Mouse (Mus musculus) spleen, adult 2 months (tissue): ENCODE results near the gene Camsap2. TPM values are rescaled to one million over a fixed set of nuclear protein-coding genes. Genes with fewer than 3 reads are reported as not detected.

ENCODE experiments used
- DNase-seq, 2 experiments: peaks; one replicate each; pipeline versions ENCODE4 v3.0.0 to v3.0.0-alpha.2; 2012 to 2021; ENCODE audit warnings: low spot score in 2 of 2, low read depth in 1 of 2
- H3K27ac ChIP-seq: fragments of 200-500 bp; 2 replicates; pipeline ENCODE4 v1.5.1; 2012; ENCODE audit warnings: low read length, inconsistent platforms; ENCODE audit not compliant: insufficient read depth
- H3K27me3 ChIP-seq: fragments of 200-500 bp; 2 replicates; pipeline ENCODE4 v1.6.1; 2012; ENCODE audit warnings: mild to moderate bottlenecking, moderate library complexity, low read length, inconsistent platforms; ENCODE audit not compliant: control insufficient read depth, insufficient read depth
- H3K36me3 ChIP-seq: fragments of 200-500 bp; 2 replicates; pipeline ENCODE4 v1.6.1; 2012; ENCODE audit warnings: mild to moderate bottlenecking, low read length, inconsistent platforms; ENCODE audit not compliant: control insufficient read depth, insufficient read depth
- H3K4me1 ChIP-seq: fragments of 200-500 bp; 2 replicates; pipeline ENCODE4 v1.6.1; 2011; ENCODE audit warnings: inconsistent platforms; ENCODE audit not compliant: control insufficient read depth, insufficient read depth, insufficient read length
- H3K4me3 ChIP-seq: fragments of 200-500 bp; 2 replicates; pipeline ENCODE4 v1.5.1; 2011; ENCODE audit warnings: mild to moderate bottlenecking, inconsistent platforms; ENCODE audit not compliant: insufficient read depth, insufficient read length; ENCODE audit errors: extremely low read depth
- CTCF ChIP-seq: fragments of 200-500 bp; IDR thresholded peaks from 2 replicates; pipeline ENCODE4 v1.5.1; 2011; ENCODE audit warnings: mild to moderate bottlenecking, inconsistent platforms; ENCODE audit not compliant: insufficient read depth, insufficient read length, insufficient replicate concordance; ENCODE audit errors: extremely low read depth
- POLR2A ChIP-seq: fragments of 200-500 bp; IDR thresholded peaks from 2 replicates; pipeline ENCODE4 v1.6.1; 2011; ENCODE audit warnings: low read depth, low read length, inconsistent platforms
- WGBS: fragments of 180-500 bp; shearing (Covaris S2); methylation state at CpG from one replicate; pipeline ENCODE4 v1.1.7; 2018; 5-methylcytosine and 5-hydroxymethylcytosine counted together
- polyA plus RNA-seq: library from polyadenylated mRNA; depleted of rRNA; stranded (reverse); fragments of >200 nt; gene quantifications from 2 replicates; pipeline ENCODE4 v1.2.3, GENCODE M21; 2012

Gene Camsap2
- polyA plus RNA-seq, 1 experiment: 4.3 TPM

DNA sequence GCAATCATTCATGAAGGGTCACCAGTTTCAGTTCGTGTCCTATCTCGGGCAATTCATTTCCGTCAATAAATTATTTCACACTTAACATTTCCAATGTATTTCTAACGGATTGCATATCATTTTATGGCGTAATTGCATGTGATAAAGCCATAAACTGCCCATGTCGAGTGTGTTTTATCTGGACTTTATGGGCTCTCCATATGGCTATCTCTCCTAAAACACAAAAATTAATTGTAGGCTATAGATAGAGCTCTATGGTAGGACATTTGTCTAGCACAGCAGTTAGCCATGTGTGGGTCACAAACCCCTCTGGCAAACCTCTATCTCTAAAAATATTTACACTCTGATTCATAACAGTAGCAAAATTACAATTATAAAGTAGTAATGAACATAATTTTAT, 15.0 kb upstream of the Camsap2 start:
- WGBS: 81% methylated on average over 6 of the region's 6 CpGs
- Histone ChIP-seq H3K36me3 (no peaks in the 10 kb centered on the region), H3K27me3 (no peaks in the 10 kb centered on the region)

DNA sequence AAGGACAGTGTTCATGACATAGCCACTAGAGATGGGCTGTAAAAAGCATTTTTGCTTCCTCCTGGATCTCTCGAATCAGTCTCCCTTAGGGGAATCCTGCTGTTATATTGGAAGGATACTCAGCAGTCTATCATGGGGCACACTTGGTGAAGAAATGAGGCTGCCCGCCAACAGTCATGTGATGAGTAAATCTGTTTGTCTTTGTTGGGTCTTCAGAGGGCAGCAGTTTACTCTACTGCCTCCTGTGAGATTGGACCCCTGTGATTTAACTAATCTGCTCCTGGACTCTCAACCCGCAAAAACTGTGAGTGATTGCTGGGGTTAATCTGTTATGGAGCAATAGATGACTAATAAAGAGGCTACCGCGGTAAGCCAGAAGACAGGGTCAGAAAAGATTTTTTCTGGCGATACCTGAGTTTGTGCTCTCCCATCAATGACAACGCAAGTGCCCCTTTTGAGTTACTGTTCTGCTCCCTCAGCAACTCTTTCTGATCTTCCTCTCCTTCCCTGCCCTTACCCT, 13.0 kb upstream of the Camsap2 start:
- H3K27ac ChIP-seq: no peak overlapping the region
- 89% methylated on average over 7 of the region's 7 CpGs for WGBS
- no peaks in the 10 kb centered on the region for H3K4me1 ChIP-seq
- no peak for DNase-seq
- H3K4me3 ChIP-seq: no peak overlapping the region
- H3K36me3 ChIP-seq: no peaks in the 10 kb centered on the region
- no peaks in the 10 kb centered on the region for H3K27me3 ChIP-seq
- no peak for TF ChIP-seq CTCF
- TF ChIP-seq POLR2A: no peak

More for the DNA sequence above, 15.0 kb upstream of the Camsap2 start:
- Histone ChIP-seq H3K27ac (no peak overlapping the region), H3K4me1 (no peaks in the 10 kb centered on the region), H3K4me3 (no peak overlapping the region)
- DNase-seq: no peak
- TF ChIP-seq CTCF (no peak), POLR2A (no peak)

DNA sequence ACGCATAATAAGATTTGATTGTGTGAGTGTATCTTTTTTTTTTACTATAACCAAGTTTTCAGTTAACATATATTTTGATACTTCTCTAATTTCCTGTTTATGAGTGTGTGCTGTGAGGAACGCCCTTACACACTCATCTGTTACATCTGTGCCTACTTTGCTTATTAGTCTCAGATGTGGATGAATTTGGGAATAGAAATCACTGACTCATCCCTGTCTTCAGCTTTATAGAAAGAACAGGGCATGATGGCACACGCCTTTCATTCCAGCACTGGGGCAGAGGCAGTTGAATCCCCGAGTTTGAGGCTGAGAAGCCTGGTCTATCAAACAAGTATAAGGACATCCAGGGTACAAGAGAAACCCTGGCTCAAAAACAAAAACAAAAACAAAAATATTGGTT, 9.7 kb upstream of the Camsap2 start:
- TF ChIP-seq POLR2A: no peak
- 82% methylated on average over 4 of the region's 4 CpGs for WGBS
- DNase-seq: no peak
- Histone ChIP-seq H3K4me3 (no peak overlapping the region), H3K4me1 (no peaks in the 10 kb centered on the region), H3K36me3 (no peaks in the 10 kb centered on the region), H3K27me3 (no peaks in the 10 kb centered on the region), H3K27ac (no peak overlapping the region)

DNA sequence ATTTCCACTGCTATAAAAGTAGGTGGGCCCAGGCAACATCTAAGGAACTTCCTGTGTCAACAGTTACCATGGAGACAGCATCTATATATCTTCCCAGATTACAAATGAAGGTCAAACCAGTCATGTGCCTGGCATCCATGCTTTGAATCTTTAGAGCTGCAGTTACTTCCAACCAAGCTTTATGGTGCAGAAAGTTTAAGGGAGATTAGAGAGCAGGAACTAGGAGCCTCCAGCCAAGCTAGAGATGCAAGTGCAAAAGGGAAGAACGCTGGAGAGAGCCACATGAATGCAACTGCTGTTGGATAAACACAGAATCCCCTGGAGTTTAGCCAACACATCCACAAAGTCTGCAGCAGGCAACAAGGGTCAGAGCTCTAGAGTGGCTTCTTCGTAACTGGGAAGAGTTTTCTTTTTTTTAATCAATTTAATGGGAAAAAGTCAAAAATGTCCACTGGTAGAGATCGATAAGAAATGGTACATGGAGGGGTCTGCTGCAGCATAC, 4.8 kb upstream of the Camsap2 start:
- no peak for DNase-seq
- Histone ChIP-seq H3K27ac (no peak overlapping the region), H3K27me3 (no peaks in the 10 kb centered on the region), H3K36me3 (no peaks in the 10 kb centered on the region), H3K4me3 (no peak overlapping the region), H3K4me1 (peaks cover 3% of the 10 kb centered on the region)
- WGBS: 73% methylated on average over 3 of the region's 3 CpGs
- TF ChIP-seq CTCF (no peak), POLR2A (no peak)

DNA sequence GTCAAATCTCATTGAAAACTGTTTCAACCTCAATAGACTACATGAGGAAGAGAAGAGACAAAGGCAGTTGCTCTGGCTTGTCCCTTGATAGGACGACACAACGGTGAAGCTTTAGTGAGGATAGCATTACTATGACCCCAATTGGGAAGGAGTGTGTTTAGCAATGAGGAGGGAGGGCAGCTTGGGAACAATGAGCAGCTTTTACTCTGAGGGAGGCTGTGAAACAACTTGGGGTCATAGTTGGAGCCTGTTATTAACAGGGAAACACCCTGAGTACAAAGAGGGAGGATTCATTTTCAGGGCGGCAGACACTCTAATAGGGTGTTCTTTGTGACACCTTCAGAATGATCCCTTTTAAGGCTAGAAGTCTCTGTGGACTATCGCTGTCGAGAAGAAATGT, 2.2 kb upstream of the Camsap2 start:
- no peak overlapping the region for H3K4me3 ChIP-seq
- H3K4me1 ChIP-seq: peaks cover 3% of the 10 kb centered on the region
- no peak overlapping the region for H3K27ac ChIP-seq
- 89% methylated on average over 5 of the region's 5 CpGs for WGBS
- DNase-seq: no peak
- no peak for TF ChIP-seq POLR2A
- no peak for TF ChIP-seq CTCF
- H3K36me3 ChIP-seq: no peaks in the 10 kb centered on the region
- no peaks in the 10 kb centered on the region for H3K27me3 ChIP-seq

DNA sequence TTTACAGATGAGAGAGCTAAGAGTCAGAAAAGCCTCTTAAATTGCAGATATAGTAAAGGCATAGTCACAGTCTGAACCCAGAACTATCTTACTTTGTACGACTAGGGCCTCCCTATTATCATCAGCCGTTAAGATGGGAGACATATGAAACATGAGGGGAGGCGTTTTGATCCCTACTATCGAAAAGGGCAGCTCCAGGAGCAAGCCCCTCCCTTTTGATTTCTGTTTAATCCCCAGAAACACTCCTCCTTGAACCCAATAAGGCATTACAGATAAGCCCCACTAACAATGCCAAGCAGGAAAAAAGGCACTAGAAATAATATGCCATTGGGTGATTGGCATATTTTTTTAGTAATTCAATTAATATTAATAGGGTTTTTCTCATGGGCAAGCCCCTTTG, 1.2 kb upstream of the Camsap2 start:
- no peak overlapping the region for H3K4me3 ChIP-seq
- no peak for DNase-seq
- H3K4me1 ChIP-seq: peaks cover 3% of the 10 kb centered on the region
- no peaks in the 10 kb centered on the region for H3K27me3 ChIP-seq
- WGBS: 69% methylated on average over 4 of the region's 4 CpGs
- H3K27ac ChIP-seq: no peak overlapping the region
- TF ChIP-seq CTCF (no peak), POLR2A (no peak)
- H3K36me3 ChIP-seq: no peaks in the 10 kb centered on the region

DNA sequence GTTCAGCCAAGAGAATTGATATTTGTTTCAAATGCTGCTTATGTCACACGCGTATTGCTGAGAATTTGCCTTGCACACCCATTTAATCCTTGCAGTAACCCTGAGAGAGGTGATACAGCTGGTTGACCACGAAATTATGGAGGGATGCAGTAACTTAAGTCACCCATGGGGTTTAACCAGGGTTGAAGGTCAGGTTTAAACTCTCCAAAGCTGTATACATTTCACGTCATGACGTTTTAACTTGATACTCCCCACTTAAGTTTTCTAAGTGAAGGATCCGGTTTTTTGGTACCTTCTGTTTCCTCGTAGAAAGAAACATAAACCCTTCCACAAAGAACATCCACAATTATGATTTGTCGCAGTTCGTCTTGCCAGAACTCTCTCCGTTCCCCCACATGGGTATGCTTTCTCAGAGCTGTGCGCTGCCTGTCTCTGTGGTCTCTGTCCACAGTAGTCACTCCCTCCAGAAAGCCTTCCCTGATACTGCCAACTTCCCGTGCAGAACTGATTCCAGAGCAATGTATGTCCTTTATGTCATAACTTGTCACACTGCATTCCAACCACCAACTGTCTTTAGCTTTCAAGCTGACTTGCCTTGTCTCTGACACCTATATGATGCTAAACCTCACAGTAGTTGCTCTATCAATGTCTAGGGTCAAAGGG, 600 bp upstream of the Camsap2 start:
- Histone ChIP-seq H3K36me3 (no peaks in the 10 kb centered on the region), H3K4me3 (peak overlapping the region; percentile 97), H3K27ac (no peak overlapping the region), H3K27me3 (no peaks in the 10 kb centered on the region), H3K4me1 (peaks cover 3% of the 10 kb centered on the region)
- DNase-seq: peak in 1 of 2 experiments; percentile 22
- WGBS: 6% methylated on average over 12 of the region's 12 CpGs
- TF ChIP-seq POLR2A (no peak), CTCF (no peak)
